Mouse (Mus musculus) thymus, adult 2 months (tissue): ENCODE measurements around the gene Zfyve21.

ENCODE experiments used
- CTCF ChIP-seq: fragments of 200-500 bp; IDR thresholded peaks from 2 replicates; pipeline ENCODE4 v1.5.1; 2012; ENCODE audit warnings: mild to moderate bottlenecking, control low read depth, low read length, moderate library complexity, borderline replicate concordance; ENCODE audit not compliant: control insufficient read depth, poor library complexity, insufficient read depth; ENCODE audit errors: extremely low read depth
- POLR2A ChIP-seq: fragments of 200-500 bp; IDR thresholded peaks from 2 replicates; pipeline ENCODE4 v1.6.1; 2012; ENCODE audit warnings: mild to moderate bottlenecking, low read length, control low read depth, moderate library complexity; ENCODE audit not compliant: control insufficient read depth, poor library complexity, insufficient read depth; ENCODE audit errors: extremely low read depth

DNA sequence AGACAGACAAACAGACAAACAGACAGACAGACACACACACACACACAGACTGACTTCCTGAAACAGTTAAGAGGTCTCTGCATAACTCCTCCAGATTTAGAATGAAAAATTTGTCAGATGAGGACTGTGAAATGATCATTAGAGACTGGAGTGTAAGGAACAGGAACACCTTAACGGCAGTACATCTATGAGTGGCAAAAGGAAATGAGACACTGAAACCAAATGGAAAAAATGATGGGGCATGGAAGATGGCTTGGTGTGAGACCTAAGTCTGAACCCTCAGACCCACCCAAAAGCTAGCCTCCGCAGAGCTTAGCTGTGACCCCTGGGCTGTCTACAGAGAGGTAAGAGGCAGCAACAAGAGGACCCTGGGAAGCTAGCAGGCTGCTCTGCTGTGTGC lies 41.5 kb downstream of the Zfyve21 start:
- TF ChIP-seq POLR2A (no peak), CTCF (no peak)
